Mouse (Mus musculus): ENCODE results near the gene Dcbld1. TPM values are rescaled to one million over a fixed set of nuclear protein-coding genes. Genes with fewer than 3 reads are reported as not detected.
"Not testable (repeated sequence)": the region's sequence is repeated elsewhere in the genome, so short reads cannot be mapped to it uniquely, and the experiment has no call there.

The Dcbld1 gene
- polyA plus RNA-seq, 1 experiment: not detected

- Histone ChIP-seq H3K4me3 (ENCODE audit: insufficient read depth, low read depth, low read length) (no peak overlapping the region), H3K27ac (ENCODE audit: insufficient read depth, low read depth, low read length) (no peak overlapping the region), H3K4me1 (ENCODE audit: control insufficient read depth, insufficient read depth, low read length) (peaks cover 3% of the 10 kb centered on the region)
- 29% methylated on average over 15 of the region's 15 CpGs for WGBS
- TF ChIP-seq CTCF (IDR thresholded peaks at IDR 0.05; ENCODE audit: insufficient read depth, low read depth, low read length) (no peak), POLR2A (IDR thresholded peaks at IDR 0.05; ENCODE audit: insufficient read depth, low read depth, low read length) (no peak)
Measured at GRCm38 (mm10) chr10:52274910-52275604, 41.6 kb downstream of the Dcbld1 start.

GRCm38 (mm10) chr10:52276579-52276978 lies 43.2 kb downstream of the Dcbld1 start:
- no peak for TF ChIP-seq CTCF (IDR thresholded peaks at IDR 0.05; ENCODE audit: insufficient read depth, low read depth, low read length)
- no peak for TF ChIP-seq POLR2A (IDR thresholded peaks at IDR 0.05; ENCODE audit: insufficient read depth, low read depth, low read length)
- Histone ChIP-seq H3K4me1 (ENCODE audit: control insufficient read depth, insufficient read depth, low read length) (peaks cover 3% of the 10 kb centered on the region), H3K4me3 (ENCODE audit: insufficient read depth, low read depth, low read length) (no peak overlapping the region), H3K27ac (ENCODE audit: insufficient read depth, low read depth, low read length) (no peak overlapping the region)
- WGBS: 89% methylated on average over 3 of the region's 3 CpGs

- 96% methylated on average over 8 of the region's 8 CpGs for WGBS
- H3K4me1 ChIP-seq (ENCODE audit: control insufficient read depth, insufficient read depth, low read length); H3K4me3 ChIP-seq (ENCODE audit: insufficient read depth, low read depth, low read length); H3K27ac ChIP-seq (ENCODE audit: insufficient read depth, low read depth, low read length): not testable (repeated sequence)
Measured at GRCm38 (mm10) chr10:52277564-52277963, 44.1 kb downstream of the Dcbld1 start.

- Histone ChIP-seq H3K4me3 (ENCODE audit: insufficient read depth, low read depth, low read length) (no peak overlapping the region), H3K27ac (ENCODE audit: insufficient read depth, low read depth, low read length) (no peak overlapping the region), H3K4me1 (ENCODE audit: control insufficient read depth, insufficient read depth, low read length) (peaks cover 3% of the 10 kb centered on the region)
- TF ChIP-seq CTCF (IDR thresholded peaks at IDR 0.05; ENCODE audit: insufficient read depth, low read depth, low read length) (no peak), POLR2A (IDR thresholded peaks at IDR 0.05; ENCODE audit: insufficient read depth, low read depth, low read length) (no peak)
- WGBS: 86% methylated on average over 9 of the region's 9 CpGs
Measured at GRCm38 (mm10) chr10:52278011-52278434, 44.6 kb downstream of the Dcbld1 start.

- Histone ChIP-seq H3K4me1 (ENCODE audit: control insufficient read depth, insufficient read depth, low read length) (peaks cover 3% of the 10 kb centered on the region), H3K4me3 (ENCODE audit: insufficient read depth, low read depth, low read length) (no peak overlapping the region), H3K27ac (ENCODE audit: insufficient read depth, low read depth, low read length) (no peak overlapping the region)
- TF ChIP-seq CTCF (IDR thresholded peaks at IDR 0.05; ENCODE audit: insufficient read depth, low read depth, low read length) (no peak), POLR2A (IDR thresholded peaks at IDR 0.05; ENCODE audit: insufficient read depth, low read depth, low read length) (no peak)
- 85% methylated on average over 3 of the region's 3 CpGs for WGBS
Measured at GRCm38 (mm10) chr10:52278866-52279265, 45.4 kb downstream of the Dcbld1 start.

GRCm38 (mm10) chr10:52279876-52280275 lies 46.5 kb downstream of the Dcbld1 start:
- peaks cover under 1% of the 10 kb centered on the region for H3K4me1 ChIP-seq (ENCODE audit: control insufficient read depth, insufficient read depth, low read length)
- WGBS: 85% methylated on average over 4 of the region's 4 CpGs
- H3K4me3 ChIP-seq (ENCODE audit: insufficient read depth, low read depth, low read length): no peak overlapping the region
- no peak for TF ChIP-seq CTCF (IDR thresholded peaks at IDR 0.05; ENCODE audit: insufficient read depth, low read depth, low read length)
- no peak for TF ChIP-seq POLR2A (IDR thresholded peaks at IDR 0.05; ENCODE audit: insufficient read depth, low read depth, low read length)
- no peak overlapping the region for H3K27ac ChIP-seq (ENCODE audit: insufficient read depth, low read depth, low read length)

- no peaks in the 10 kb centered on the region for H3K4me1 ChIP-seq (ENCODE audit: control insufficient read depth, insufficient read depth, low read length)
- 95% methylated on average over 3 of the region's 3 CpGs for WGBS
- H3K27ac ChIP-seq (ENCODE audit: insufficient read depth, low read depth, low read length): no peak overlapping the region
- H3K4me3 ChIP-seq (ENCODE audit: insufficient read depth, low read depth, low read length): no peak overlapping the region
- TF ChIP-seq POLR2A (IDR thresholded peaks at IDR 0.05; ENCODE audit: insufficient read depth, low read depth, low read length) (no peak), CTCF (IDR thresholded peaks at IDR 0.05; ENCODE audit: insufficient read depth, low read depth, low read length) (no peak)
Measured at GRCm38 (mm10) chr10:52280623-52281022, 47.2 kb downstream of the Dcbld1 start.

GRCm38 (mm10) chr10:52281337-52281736 lies 47.9 kb downstream of the Dcbld1 start:
- Histone ChIP-seq H3K4me3 (ENCODE audit: insufficient read depth, low read depth, low read length) (no peak overlapping the region), H3K4me1 (ENCODE audit: control insufficient read depth, insufficient read depth, low read length) (no peaks in the 10 kb centered on the region), H3K27ac (ENCODE audit: insufficient read depth, low read depth, low read length) (no peak overlapping the region)
- no peak for TF ChIP-seq CTCF (IDR thresholded peaks at IDR 0.05; ENCODE audit: insufficient read depth, low read depth, low read length)
- no peak for TF ChIP-seq POLR2A (IDR thresholded peaks at IDR 0.05; ENCODE audit: insufficient read depth, low read depth, low read length)

- TF ChIP-seq POLR2A (IDR thresholded peaks at IDR 0.05; ENCODE audit: insufficient read depth, low read depth, low read length) (no peak), CTCF (IDR thresholded peaks at IDR 0.05; ENCODE audit: insufficient read depth, low read depth, low read length) (no peak)
- Histone ChIP-seq H3K27ac (ENCODE audit: insufficient read depth, low read depth, low read length) (no peak overlapping the region), H3K4me3 (ENCODE audit: insufficient read depth, low read depth, low read length) (no peak overlapping the region), H3K4me1 (ENCODE audit: control insufficient read depth, insufficient read depth, low read length) (no peaks in the 10 kb centered on the region)
- 85% methylated on average over 8 of the region's 8 CpGs for WGBS
Measured at GRCm38 (mm10) chr10:52284578-52284977, 51.2 kb downstream of the Dcbld1 start.
